Mouse (Mus musculus) midbrain, embryonic 12.5 days (tissue): ENCODE measurements at regions not wholly inside any gene's neighbourhood (a gene's known extent, or its start where the extent isn't known, plus 50 kb on each side); places are given as distances from the start of the nearest gene placed in this dataset.

Source experiments
- ATAC-seq: fragments of 200-750 bp; cut with Nextera tagmentation; 2 replicates; pipeline ENCODE4 v1.8.0; 2017; ENCODE audit warnings: low read depth, moderate TSS enrichment, moderate library complexity; ENCODE audit not compliant: low FRiP score
- H3K27ac ChIP-seq: fragments of 300-500 bp; sonication (generic); replicated peaks from 2 replicates; pipeline ENCODE4 v1.5.1; 2016; ENCODE audit warnings: mild to moderate bottlenecking
- H3K27me3 ChIP-seq: fragments of 300-500 bp; sonication (generic); 2 replicates; pipeline ENCODE4 v1.6.1; 2016; ENCODE audit warnings: mild to moderate bottlenecking
- H3K36me3 ChIP-seq: fragments of 300-500 bp; sonication (generic); 2 replicates; pipeline ENCODE4 v1.6.1; 2016
- H3K4me1 ChIP-seq: fragments of 300-500 bp; sonication (generic); 2 replicates; pipeline ENCODE4 v1.6.1; 2016
- H3K4me2 ChIP-seq: fragments of 300-500 bp; sonication (generic); replicated peaks from 2 replicates; pipeline ENCODE4 v1.6.1; 2016; ENCODE audit warnings: mild to moderate bottlenecking, moderate library complexity
- H3K4me3 ChIP-seq: fragments of 300-500 bp; sonication (generic); 2 replicates; pipeline ENCODE4 v1.5.1; 2016; ENCODE audit warnings: mild to moderate bottlenecking
- H3K9ac ChIP-seq: fragments of 300-500 bp; sonication (generic); replicated peaks from 2 replicates; pipeline ENCODE4 v1.6.1; 2016; ENCODE audit warnings: mild to moderate bottlenecking, moderate library complexity
- H3K9me3 ChIP-seq: fragments of 300-500 bp; sonication (generic); 2 replicates; pipeline ENCODE4 v1.6.1; 2016; ENCODE audit warnings: mild to moderate bottlenecking
- WGBS: fragments of 180-500 bp; shearing (Covaris S2); methylation state at CpG from one replicate; pipeline ENCODE4 v1.1.7; 2016; 5-methylcytosine and 5-hydroxymethylcytosine counted together

GRCm38 (mm10) chr9:61668157-61668697, 246.1 kb downstream of the Rplp1 start:
- no peak overlapping the region for H3K4me3 ChIP-seq
- H3K27me3 ChIP-seq: no peaks in the 10 kb centered on the region
- H3K36me3 ChIP-seq: no peaks in the 10 kb centered on the region
- 88% methylated on average over 1 of the region's 1 CpGs for WGBS
- no peak overlapping the region for H3K27ac ChIP-seq
- no peak overlapping the region for H3K9ac ChIP-seq
- no peaks in the 10 kb centered on the region; the same call in 1 of the 2 replicates for H3K4me1 ChIP-seq
- no peak for ATAC-seq
- no peaks in the 10 kb centered on the region for H3K9me3 ChIP-seq
- H3K4me2 ChIP-seq: no peak overlapping the region

DNA sequence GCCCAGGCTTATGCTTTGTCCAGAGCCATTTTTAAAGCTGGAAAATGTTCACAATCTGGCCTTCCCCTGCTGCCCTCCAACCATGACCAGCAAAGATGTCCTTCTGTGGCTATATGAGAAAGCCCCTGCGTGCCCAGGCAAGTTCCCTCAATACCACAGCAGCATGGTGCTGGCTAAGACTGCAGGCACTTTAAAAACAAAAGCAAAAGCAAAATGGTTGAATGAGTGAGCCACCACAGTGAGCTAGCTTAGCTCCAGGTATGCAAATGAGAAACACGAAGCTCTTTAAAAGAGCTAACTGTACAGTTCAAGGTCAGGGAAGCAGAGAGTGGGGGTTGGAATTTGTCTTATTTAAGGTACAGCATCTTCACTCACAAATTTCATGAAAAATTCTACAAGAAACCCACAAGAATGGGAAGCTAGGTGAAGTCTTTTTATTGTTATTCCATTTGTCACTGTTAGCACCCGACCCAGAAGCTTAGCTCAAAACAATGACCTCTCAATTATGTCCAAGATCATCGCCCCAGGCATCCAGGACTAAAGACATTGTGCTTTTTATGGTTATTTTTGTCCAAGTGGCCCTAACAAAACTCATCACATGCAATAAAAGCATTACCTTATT, 246.8 kb downstream of the Rplp1 start:
- 64% methylated on average over 4 of the region's 4 CpGs for WGBS
- Histone ChIP-seq H3K4me3 (no peak overlapping the region), H3K4me2 (no peak overlapping the region), H3K36me3 (no peaks in the 10 kb centered on the region), H3K27ac (no peak overlapping the region), H3K27me3 (no peaks in the 10 kb centered on the region), H3K9me3 (no peaks in the 10 kb centered on the region), H3K9ac (no peak overlapping the region), H3K4me1 (no peaks in the 10 kb centered on the region)
- no peak for ATAC-seq

DNA sequence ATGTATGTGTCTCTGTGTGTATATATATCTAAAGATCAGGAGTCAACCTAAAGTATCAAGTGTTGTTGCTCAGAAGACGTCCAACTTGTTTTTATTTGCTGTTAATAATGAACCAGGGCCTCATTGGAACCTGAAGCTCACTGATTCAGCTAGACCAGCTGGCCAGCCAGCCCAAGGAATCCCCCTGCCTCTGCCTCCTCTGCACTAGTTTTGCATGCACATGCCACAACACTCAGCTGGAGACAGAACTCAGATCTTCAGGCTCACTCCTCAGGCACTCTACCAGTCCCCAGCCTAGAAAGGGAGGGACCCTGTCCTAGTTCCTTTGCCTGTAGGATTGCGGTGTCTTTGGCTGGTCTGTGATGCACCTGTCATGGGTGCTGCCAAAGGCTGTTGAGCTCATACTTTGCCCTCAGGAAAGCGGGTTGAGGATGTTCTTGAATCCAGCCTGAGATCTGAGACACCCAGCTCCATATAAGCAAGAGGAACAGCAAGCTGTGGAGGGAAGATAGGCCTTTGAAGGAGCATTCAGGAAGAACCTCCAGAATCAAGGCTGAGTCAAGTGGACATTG, 247.5 kb downstream of the Rplp1 start:
- no peak overlapping the region for H3K4me2 ChIP-seq
- no peak overlapping the region for H3K4me3 ChIP-seq
- no peaks in the 10 kb centered on the region for H3K9me3 ChIP-seq
- 91% methylated on average over 3 of the region's 3 CpGs for WGBS
- no peaks in the 10 kb centered on the region for H3K27me3 ChIP-seq
- no peak overlapping the region for H3K9ac ChIP-seq
- H3K4me1 ChIP-seq: no peaks in the 10 kb centered on the region
- no peaks in the 10 kb centered on the region for H3K36me3 ChIP-seq
- H3K27ac ChIP-seq: no peak overlapping the region
- no peak for ATAC-seq

GRCm38 (mm10) chr9:61666118-61666517, 248.2 kb downstream of the Rplp1 start:
- ATAC-seq: no peak
- Histone ChIP-seq H3K9ac (no peak overlapping the region), H3K27me3 (no peaks in the 10 kb centered on the region), H3K36me3 (no peaks in the 10 kb centered on the region), H3K4me2 (no peak overlapping the region), H3K4me3 (no peak overlapping the region), H3K27ac (no peak overlapping the region), H3K9me3 (no peaks in the 10 kb centered on the region), H3K4me1 (no peaks in the 10 kb centered on the region)
- 90% methylated on average over 6 of the region's 6 CpGs for WGBS

DNA sequence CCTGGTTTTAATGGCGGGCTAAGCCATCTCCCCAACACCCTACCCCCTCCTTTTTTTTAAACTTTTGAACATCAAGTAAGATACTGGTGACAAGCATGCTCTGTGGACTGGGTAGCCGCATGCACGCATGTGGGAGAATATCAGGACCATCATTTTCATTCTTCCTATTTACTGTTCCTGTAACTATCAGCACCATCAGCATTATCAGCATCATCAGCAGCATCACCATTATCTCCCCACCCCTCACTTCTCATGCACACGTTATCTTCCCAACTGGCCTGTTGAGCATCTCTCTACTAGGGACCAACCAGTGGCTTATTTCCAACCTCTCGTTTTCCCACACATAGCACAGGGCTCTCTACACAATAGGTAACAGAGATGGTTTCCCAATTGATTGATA, 249.1 kb downstream of the Rplp1 start:
- Histone ChIP-seq H3K4me1 (no peaks in the 10 kb centered on the region), H3K9me3 (no peaks in the 10 kb centered on the region), H3K4me2 (no peak overlapping the region), H3K27me3 (no peaks in the 10 kb centered on the region), H3K36me3 (no peaks in the 10 kb centered on the region), H3K4me3 (no peak overlapping the region), H3K27ac (no peak overlapping the region), H3K9ac (no peak overlapping the region)
- no peak for ATAC-seq
- 88% methylated on average over 5 of the region's 5 CpGs for WGBS

GRCm38 (mm10) chr9:61664000-61664622, 250.2 kb downstream of the Rplp1 start:
- no peaks in the 10 kb centered on the region for H3K36me3 ChIP-seq
- no peaks in the 10 kb centered on the region for H3K4me1 ChIP-seq
- WGBS: 92% methylated on average over 10 of the region's 10 CpGs
- no peak overlapping the region for H3K27ac ChIP-seq
- H3K9ac ChIP-seq: no peak overlapping the region
- ATAC-seq: no peak
- no peaks in the 10 kb centered on the region for H3K9me3 ChIP-seq
- no peaks in the 10 kb centered on the region for H3K27me3 ChIP-seq
- H3K4me2 ChIP-seq: no peak overlapping the region
- no peak overlapping the region for H3K4me3 ChIP-seq

- Histone ChIP-seq H3K4me3 (no peak overlapping the region), H3K9ac (no peak overlapping the region), H3K4me1 (no peaks in the 10 kb centered on the region), H3K9me3 (no peaks in the 10 kb centered on the region), H3K4me2 (no peak overlapping the region), H3K36me3 (no peaks in the 10 kb centered on the region), H3K27me3 (no peaks in the 10 kb centered on the region), H3K27ac (no peak overlapping the region)
- WGBS: 79% methylated on average over 12 of the region's 12 CpGs
- ATAC-seq: no peak
Measured at GRCm38 (mm10) chr9:61662055-61663028, 252.0 kb downstream of the Rplp1 start.

DNA sequence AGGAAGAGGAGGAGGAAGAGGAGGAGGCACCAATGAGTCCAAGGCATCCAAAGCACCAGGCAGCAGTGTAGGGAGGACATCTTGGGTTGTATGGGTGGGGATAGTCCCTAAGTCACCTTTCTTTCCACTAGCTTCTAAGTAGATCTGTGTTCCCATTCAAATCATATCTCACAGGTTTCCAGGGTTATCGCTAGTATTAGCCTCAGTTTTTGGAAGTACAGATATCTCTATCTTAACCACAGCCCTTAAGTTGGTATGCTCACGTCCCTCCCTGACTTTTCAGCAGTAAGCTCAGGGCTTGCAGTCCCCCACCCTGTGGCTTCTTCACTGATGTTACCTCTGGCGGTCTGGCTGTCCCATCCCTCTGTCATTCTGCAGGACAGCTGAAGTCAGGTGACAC, 254.2 kb downstream of the Rplp1 start:
- WGBS: 94% methylated on average over 3 of the region's 3 CpGs
- H3K36me3 ChIP-seq: no peaks in the 10 kb centered on the region
- no peak overlapping the region for H3K9ac ChIP-seq
- H3K4me3 ChIP-seq: no peak overlapping the region
- H3K27ac ChIP-seq: no peak overlapping the region
- H3K9me3 ChIP-seq: no peaks in the 10 kb centered on the region
- no peak for ATAC-seq
- H3K4me1 ChIP-seq: no peaks in the 10 kb centered on the region
- no peaks in the 10 kb centered on the region for H3K27me3 ChIP-seq
- no peak overlapping the region for H3K4me2 ChIP-seq

GRCm38 (mm10) chr9:61657996-61658395, 256.3 kb downstream of the Rplp1 start:
- WGBS: 90% methylated on average over 8 of the region's 8 CpGs
- Histone ChIP-seq H3K36me3 (no peaks in the 10 kb centered on the region), H3K9me3 (no peaks in the 10 kb centered on the region), H3K27me3 (no peaks in the 10 kb centered on the region), H3K4me2 (no peak overlapping the region), H3K4me3 (no peak overlapping the region), H3K27ac (no peak overlapping the region), H3K9ac (no peak overlapping the region), H3K4me1 (no peaks in the 10 kb centered on the region)
- no peak for ATAC-seq

DNA sequence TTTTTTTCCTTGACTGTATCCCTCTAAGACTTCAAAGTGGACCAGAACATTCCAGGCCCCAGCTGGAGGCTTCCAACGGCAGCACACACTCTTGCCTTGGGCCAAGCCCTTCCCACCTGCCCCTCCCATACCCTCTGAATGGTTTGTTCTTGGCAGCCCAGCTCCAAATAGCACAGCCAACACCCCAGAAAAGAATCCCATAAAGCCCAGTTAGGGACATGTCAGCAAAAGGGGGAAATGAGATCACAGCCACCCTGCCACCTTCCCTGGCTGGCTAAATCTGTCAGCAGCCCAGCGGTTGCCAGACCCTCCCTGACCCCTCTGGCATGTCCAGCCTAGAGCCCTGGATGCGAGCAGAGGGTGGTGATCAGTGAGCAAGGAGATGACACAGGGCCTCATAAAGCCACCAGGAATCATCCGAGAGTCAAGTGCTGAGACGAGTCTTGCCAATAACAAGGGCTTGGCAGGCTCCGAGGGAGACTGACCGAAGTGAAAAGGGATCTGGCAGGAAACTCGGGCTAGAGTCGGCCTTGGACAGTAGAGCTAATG, 258.8 kb downstream of the Rplp1 start:
- Histone ChIP-seq H3K27ac (no peak overlapping the region), H3K27me3 (no peaks in the 10 kb centered on the region), H3K36me3 (no peaks in the 10 kb centered on the region), H3K4me3 (no peak overlapping the region), H3K9ac (no peak overlapping the region), H3K4me2 (no peak overlapping the region), H3K9me3 (no peaks in the 10 kb centered on the region), H3K4me1 (no peaks in the 10 kb centered on the region)
- 70% methylated on average over 9 of the region's 9 CpGs for WGBS
- no peak for ATAC-seq

DNA sequence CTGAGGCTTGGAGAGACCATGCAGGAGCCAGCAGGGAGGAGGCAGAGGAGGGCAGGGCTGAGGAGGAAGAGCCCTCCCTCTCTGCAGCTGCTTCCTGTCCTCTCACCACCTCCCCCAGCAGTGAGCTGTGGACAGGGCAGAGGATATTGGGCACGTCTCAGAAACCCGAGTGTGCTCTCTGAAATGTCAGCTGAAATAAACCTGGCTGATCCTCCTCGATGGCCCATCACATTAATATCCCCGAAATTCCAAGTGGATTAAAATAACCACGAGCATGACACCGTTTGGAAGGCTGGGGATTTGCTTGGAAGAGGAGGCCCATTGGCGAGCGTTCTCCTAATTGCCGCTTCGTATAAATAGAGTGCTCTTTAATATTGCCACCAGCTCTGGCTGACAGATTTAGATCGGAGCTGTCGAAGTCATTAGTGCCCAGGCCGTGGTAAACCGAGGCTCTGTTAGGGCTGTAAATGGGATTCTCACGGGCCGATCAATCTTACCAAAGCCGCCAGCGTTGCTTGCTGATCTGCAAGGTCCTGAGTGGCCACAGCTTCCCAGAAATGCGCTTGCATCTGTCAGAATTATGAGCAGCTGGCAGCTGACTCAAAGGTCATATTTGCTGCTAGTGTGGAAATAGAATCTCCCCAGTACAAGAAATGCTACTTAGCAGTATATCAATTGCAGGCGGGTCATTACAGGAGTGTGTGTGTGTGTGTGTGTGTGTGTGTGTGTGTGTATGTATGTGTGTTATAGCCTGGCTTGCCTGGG, 268.5 kb downstream of the Rplp1 start:
- Histone ChIP-seq H3K27me3 (peaks cover 3% of the 10 kb centered on the region; the same call in 1 of the 2 replicates), H3K9me3 (no peaks in the 10 kb centered on the region), H3K4me3 (no peak overlapping the region), H3K4me2 (no peak overlapping the region), H3K4me1 (peaks cover 8% of the 10 kb centered on the region), H3K27ac (peak overlapping the region; percentile 63), H3K9ac (no peak overlapping the region), H3K36me3 (no peaks in the 10 kb centered on the region)
- WGBS: 60% methylated on average over 20 of the region's 20 CpGs
- ATAC-seq: 0 out of 2 replicates have a peak, but pooled peaks have one; percentile 19
